Mouse (Mus musculus): ENCODE data around the gene Slc4a7.

Gene Slc4a7

GRCm38 (mm10) chr14:14701710-14702329 is at the start of gene Slc4a7:
Slc4a7 (plus strand) TSS chr14:14702279.
- no peak for DNase-seq (ENCODE audit: inconsistent ontology term)

- DNase-seq (ENCODE audit: inconsistent ontology term), result no peak
Measured at GRCm38 (mm10) chr14:14670597-14670996, 31.5 kb upstream of the Slc4a7 start.

DNA sequence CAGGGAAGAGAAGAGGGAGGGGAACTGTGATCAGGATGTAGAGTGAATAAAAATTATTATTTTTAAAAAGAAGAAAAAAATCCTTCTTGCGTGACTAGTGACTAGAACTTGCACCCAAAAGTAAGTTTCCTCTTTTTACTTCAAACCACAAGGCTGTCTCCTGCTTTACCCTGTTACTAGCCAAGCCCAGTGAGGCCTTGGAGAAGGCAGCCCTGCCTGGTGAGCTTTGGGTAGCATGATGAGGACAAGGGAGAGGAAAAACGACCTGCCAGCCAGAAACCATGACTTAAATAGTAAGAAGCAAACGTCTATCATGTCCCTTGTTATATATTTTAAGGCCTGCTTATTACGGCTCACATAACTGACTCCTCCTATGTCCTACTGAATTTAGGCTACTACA is 20.5 kb upstream of the Slc4a7 start:
- no peak for DNase-seq (ENCODE audit: inconsistent ontology term)

DNA sequence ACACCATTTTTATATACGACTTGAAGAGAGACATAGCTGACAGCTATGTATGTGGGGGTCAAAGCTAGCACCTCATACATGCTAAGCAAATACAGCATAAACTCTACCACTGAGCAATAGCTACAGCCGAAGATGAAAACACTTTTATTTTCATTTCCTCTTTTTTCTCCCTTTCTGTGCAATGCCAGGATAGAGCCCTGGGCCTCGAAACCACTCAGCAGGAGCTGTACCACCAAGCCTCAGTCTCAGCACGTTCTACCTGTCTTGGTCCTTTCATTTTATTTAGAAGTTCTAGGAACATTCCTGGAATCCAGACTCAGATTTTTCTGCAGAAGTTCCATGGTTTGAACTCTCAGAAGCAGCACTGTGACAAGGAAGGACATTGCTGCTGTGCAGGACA is 17.3 kb upstream of the Slc4a7 start:
- DNase-seq (ENCODE audit: inconsistent ontology term), result no peak

DNA sequence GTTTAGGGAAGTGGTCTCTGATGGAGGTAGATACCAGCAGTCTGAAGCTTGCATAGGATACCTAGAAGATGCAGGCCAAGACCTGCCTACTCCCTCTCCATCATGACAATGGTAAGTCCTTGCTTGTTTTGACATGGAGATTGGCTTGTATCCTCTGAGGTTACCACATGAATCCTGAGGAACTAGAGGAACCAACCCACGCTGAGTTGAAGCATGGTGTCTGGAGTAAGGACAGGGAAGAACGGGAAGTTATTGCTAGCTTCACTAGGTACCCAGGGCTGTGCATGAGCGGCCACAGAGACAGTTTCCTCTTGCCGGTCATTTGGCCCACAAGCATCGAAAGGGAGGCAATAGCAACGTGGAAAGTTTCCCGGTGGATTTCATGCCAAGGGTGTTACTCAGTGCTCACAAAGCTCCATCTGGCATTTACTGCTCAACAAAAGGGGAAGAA is 16.0 kb upstream of the Slc4a7 start:
- peak; percentile 67 for DNase-seq (ENCODE audit: inconsistent ontology term)

DNA sequence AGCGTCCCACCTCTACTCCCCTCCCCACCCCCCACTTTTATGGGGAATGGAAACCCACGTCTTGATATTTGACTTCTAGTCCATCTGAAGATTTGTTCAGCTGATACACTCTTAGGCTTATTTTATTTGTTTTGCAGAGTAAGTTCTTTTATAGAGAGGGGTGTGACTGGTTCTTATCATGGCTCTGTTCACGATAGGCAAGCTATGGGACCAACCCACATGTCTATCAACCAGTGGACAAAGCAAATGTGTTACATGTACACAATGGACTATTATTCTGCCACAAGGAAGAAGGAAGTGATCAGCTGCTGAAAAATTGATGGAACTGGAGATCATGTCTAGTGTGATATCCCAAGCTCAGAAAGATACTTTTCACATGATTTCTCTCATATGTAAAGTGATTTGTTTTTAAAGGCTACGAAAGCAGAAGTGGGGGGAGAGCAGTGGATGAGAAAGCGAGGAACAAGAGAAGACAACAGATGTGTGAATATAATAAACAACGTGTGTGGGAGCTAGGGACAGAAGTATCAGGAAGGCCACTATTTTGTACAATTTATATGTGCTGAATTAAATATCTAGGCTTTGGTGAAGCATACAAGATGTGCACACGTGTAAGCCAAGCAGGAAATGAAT is 14.7 kb upstream of the Slc4a7 start:
- no peak for DNase-seq (ENCODE audit: inconsistent ontology term)

GRCm38 (mm10) chr14:14702399-14703345 is 593 bp downstream of the Slc4a7 start:
- peak; percentile 99 for DNase-seq (ENCODE audit: inconsistent ontology term)

GRCm38 (mm10) chr14:14703346-14703871 is 1.3 kb downstream of the Slc4a7 start:
- peak; percentile 67 for DNase-seq (ENCODE audit: inconsistent ontology term)

- DNase-seq (ENCODE audit: inconsistent ontology term), result no peak
Measured at GRCm38 (mm10) chr14:14704651-14705050, 2.6 kb downstream of the Slc4a7 start.

DNA sequence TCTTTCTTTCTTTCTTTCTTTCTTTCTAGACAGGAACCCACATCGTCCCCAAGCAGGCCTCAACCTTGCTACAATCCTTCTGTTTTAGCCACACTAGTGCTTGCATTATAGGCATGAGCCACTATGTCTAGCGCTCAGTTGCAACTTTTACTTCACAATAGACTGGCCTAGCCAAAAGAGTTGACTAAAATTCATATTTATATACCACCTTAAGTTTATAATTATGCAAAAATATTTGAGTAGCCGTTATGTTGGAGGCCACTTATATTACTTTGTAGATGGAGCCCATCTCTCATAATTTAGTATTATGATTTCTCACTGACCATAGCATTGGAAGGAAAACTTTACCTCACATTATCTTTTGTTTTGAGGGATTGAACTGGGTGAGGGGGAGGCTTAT is 3.0 kb downstream of the Slc4a7 start:
- no peak for DNase-seq (ENCODE audit: inconsistent ontology term)

DNA sequence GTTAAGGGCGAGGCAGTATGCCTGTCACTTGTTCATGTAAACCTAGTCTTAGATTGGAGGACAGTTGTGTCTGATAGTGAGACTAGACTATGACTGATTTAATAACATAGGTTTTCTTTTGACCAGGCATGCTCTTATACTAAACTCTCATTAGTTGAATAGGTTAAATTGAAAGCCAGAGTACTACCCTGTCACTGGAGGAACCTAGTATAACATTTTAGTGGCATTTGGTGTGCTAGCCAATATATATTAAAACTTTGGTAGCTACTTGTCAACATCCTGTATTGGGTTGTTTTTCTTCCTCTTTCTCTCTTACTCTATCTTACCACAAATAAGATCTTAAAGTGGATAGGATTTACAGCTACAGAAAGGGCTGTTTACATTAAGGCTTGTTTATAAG is 4.3 kb downstream of the Slc4a7 start:
- no peak for DNase-seq (ENCODE audit: inconsistent ontology term)

GRCm38 (mm10) chr14:14707061-14707460 is 5.0 kb downstream of the Slc4a7 start:
- DNase-seq (ENCODE audit: inconsistent ontology term), result no peak

DNA sequence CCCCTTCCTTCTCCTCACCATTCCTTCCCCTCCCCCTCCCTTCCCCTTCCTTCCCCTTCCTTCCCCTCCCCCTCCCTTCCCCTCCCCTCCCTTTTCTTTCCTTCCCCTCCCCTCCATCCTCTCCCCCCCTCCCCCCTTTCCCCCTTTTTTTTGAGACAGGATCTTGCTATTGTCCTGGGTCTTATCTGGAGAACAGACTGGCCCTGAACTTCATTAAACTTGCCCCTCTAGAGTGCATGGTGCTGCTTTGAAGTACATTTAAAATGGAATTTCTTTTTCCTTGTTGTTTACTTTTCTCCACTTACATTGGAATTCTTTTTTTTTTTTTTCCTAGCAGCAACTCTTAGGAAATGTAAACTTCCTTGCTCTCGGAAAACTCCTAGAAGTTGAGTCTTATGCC is 6.9 kb downstream of the Slc4a7 start:
- DNase-seq (ENCODE audit: inconsistent ontology term), result no peak

GRCm38 (mm10) chr14:14714130-14714529 is 12.1 kb downstream of the Slc4a7 start:
- DNase-seq (ENCODE audit: inconsistent ontology term), result no peak

DNA sequence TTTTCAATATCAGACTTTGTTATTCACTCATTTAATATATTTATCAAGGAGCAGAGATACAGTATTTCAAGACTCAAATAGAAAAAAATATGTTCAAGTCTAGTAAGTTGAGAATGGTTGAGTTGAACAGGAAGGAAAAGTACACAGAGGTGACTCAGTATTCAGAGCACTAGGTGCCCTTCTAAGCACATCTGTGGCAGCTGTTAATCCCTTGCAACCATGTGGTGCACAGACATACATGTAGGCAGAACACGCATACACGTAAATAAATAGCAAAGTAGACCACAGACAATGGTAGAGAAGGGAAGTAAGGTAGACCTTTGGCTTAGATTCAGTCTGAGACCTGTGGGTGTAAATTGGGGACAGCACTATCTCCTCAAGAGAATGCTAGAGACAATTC is 13.7 kb downstream of the Slc4a7 start:
- DNase-seq (ENCODE audit: inconsistent ontology term), result no peak

DNA sequence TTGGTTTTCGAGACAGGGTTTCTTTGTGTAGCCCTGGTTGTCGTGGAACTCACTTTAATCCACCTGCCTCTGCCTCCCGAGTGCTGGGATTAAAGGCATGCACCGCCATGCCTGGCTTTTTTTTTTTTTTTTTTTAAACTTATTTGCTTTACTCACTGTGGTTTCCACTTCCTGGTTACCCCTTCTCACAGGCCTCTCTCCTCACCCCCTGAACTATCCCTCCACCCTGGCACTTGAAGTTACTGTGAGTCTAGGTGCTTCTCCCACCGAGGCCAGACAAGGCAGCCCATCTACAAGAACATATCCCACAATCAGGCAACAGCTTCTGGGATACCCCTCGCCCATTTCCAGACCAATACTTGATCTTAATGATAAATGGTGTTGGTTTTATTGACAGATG is 14.8 kb downstream of the Slc4a7 start:
- no peak for DNase-seq (ENCODE audit: inconsistent ontology term)

DNA sequence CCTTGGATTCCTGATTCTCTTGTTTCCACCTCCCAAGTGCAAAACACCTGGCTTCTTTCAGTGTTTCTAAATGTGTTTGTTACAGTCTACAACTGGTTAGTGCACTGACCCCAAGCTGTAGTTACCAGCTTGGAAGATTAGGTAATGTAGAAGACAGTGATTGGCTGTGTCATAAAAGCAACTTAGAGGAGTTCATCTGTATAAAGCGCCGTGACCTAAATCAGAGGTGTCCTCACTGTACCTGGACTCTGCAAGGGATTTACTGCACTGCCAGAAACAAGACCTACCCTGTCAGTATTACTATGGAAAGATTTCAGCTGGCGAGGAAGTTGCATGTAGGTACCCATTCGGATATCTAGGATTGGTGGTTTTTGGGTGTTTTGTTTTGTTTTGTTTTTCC is 16.5 kb downstream of the Slc4a7 start:
- no peak for DNase-seq (ENCODE audit: inconsistent ontology term)

DNA sequence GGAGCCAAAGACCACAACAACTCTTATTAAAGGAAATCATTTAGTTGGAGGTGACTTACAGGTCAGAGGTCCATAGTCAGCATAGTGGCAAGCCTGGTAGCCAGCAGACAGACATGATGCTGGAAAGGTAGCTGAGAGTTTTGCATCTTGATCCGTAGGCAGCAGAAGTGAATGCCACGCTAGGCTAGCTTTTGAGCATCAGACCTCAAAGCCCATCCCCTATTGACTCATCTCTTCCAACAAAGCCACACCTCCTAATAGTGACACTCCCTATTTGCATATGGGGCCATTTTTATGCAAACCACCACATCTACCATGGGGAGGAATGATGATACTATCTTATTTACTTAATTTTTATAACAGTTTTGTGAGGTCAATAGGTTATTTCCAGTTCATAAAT is 79.1 kb downstream of the Slc4a7 start:
- no peak for DNase-seq (ENCODE audit: inconsistent ontology term)

GRCm38 (mm10) chr14:14784223-14784622 is 82.1 kb downstream of the Slc4a7 start:
- DNase-seq (ENCODE audit: inconsistent ontology term), result no peak

GRCm38 (mm10) chr14:14786979-14787378 is 84.9 kb downstream of the Slc4a7 start:
- no peak for DNase-seq (ENCODE audit: inconsistent ontology term)

- no peak for DNase-seq (ENCODE audit: inconsistent ontology term)
Measured at GRCm38 (mm10) chr14:14789840-14790470, 87.9 kb downstream of the Slc4a7 start.

DNA sequence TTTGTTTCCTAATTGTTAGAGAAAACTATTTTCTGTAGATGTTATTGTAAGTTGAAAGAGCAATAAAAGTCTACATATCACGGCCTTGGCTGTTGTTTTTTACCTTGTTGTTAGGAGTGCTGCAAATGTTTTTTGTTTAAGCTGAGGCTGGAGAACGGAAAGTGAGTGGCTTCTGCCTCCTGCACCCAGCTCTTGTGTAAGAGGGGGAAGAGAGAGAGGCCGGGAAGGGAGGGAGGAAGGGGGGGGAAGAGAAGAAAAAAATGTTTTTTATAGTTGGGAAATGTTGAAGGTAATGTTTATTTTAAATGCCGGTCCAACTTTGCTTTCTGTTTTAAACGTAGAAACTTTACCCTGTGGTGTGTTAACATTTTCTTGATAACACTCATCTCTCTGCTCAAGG is 97.8 kb downstream of the Slc4a7 start:
- no peak for DNase-seq (ENCODE audit: inconsistent ontology term)

All from Muller cell, postnatal 12 days (primary cell).